Mouse (Mus musculus): ENCODE measurements around the gene Olfr750. TPM values are rescaled to one million over a fixed set of nuclear protein-coding genes. Genes with fewer than 3 reads are reported as not detected.
A peak's percentile ranks its signal among the peaks of the same experiment; 100 is the strongest.

Gene Olfr750
- total and polyA plus RNA-seq, 3 experiments: not detected

GRCm38 (mm10) chr14:51041769-51042168 is 32.5 kb downstream of the Olfr750 start, which contains the start of gene Rnase9:
TSS of gene Rnase9 (minus strand) at chr14:51041869.
- H3K27me3 ChIP-seq (replicated peaks): no peaks in the 10 kb centered on the region
- DNase-seq (ENCODE audit: extremely low read depth): no peak
- H3K9me3 ChIP-seq (replicated peaks; ENCODE audit: low read length): no peaks in the 10 kb centered on the region
- H3K79me2 ChIP-seq (replicated peaks; ENCODE audit: control insufficient read depth, extremely low read depth, insufficient read depth, poor library complexity, severe bottlenecking): no peaks in the 10 kb centered on the region
- no peak within 1 kb of the TSS for H3K4me3 ChIP-seq (replicated peaks in 1 of 3; ENCODE audit: low read depth in 2 of 3, low read length in 2 of 3, poor library complexity in 1 of 3)
- dilution Hi-C loops (cut with MboI; ENCODE audit: extremely low pct_ligation_motif_present, extremely low pct_unique_long_range_greater_than_20kb, low sequenced_read_pairs) (no loop called here), in situ Hi-C loops (cut with MboI; ENCODE audit: low pct_ligation_motif_present, low pct_unique_long_range_greater_than_20kb, low sequenced_read_pairs) (no loop called here)
- TF ChIP-seq KAT2A (IDR thresholded peaks at IDR 0.05; ENCODE audit: insufficient replicate concordance, low read length) (no peak), HCFC1 (IDR thresholded peaks at IDR 0.05; ENCODE audit: low read depth, low read length) (no peak), CTCF (conservative IDR thresholded peaks at IDR 0.05 in 1 of 2, IDR thresholded peaks at IDR 0.05 in 1 of 2; ENCODE audit: low read depth in 2 of 2, low read length in 2 of 2) (0 out of 4 replicates have a peak, but pooled peaks of 1 of the 2 experiments have one; percentile 6), MAFK (IDR thresholded peaks at IDR 0.05; ENCODE audit: insufficient replicate concordance, low read length) (no peak), USF2 (conservative IDR thresholded peaks at IDR 0.05; ENCODE audit: low read depth, low read length) (no peak)
- H3K4me2 ChIP-seq (ENCODE audit: insufficient read depth, low read depth, poor library complexity, severe bottlenecking): no peak within 1 kb of the TSS
- no peak within 1 kb of the TSS for H3K27ac ChIP-seq (ENCODE audit: insufficient read depth, low read depth)
- no peak within 1 kb of the TSS for H3K9ac ChIP-seq (ENCODE audit: insufficient read depth, low read depth)
- no peaks in the 10 kb centered on the region for H3K36me3 ChIP-seq (replicated peaks in 1 of 2; ENCODE audit: control insufficient read depth in 1 of 2, insufficient read depth in 1 of 2, low read length in 1 of 2)
- peaks cover 0 to 7% of the 10 kb centered on the region in 2 experiments; a peak in 2 of 4 replicates for H3K4me1 ChIP-seq (ENCODE audit: control insufficient read depth in 1 of 2, insufficient read depth in 2 of 2)

DNA sequence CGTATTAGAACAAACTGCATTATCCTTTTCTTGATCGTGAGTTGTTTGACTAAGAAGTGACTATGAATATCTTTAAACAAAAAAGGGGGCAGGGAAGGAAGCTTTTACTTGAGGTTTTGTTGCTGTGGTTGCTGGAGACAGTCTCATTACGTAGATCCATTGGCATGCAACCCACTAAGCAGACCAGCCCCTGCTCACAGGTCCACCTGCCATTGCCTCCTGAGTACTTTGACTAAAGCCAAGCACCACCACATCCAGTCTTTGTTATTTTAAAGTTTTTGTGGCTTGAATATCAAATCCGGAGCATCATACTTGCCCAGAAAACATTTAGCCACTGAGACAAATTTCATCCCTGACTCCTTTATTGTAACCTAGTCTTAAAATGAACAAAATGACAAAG is 38.0 kb downstream of the Olfr750 start:
- in situ Hi-C loops (cut with MboI; ENCODE audit: low pct_ligation_motif_present, low pct_unique_long_range_greater_than_20kb, low sequenced_read_pairs) (no loop called here), dilution Hi-C loops (cut with MboI; ENCODE audit: extremely low pct_ligation_motif_present, extremely low pct_unique_long_range_greater_than_20kb, low sequenced_read_pairs) (no loop called here)
- Histone ChIP-seq H3K4me1 (ENCODE audit: control insufficient read depth in 1 of 2, insufficient read depth in 2 of 2) (0 out of 4 replicates have a peak, but pooled peaks cover 0 to 2% of the 10 kb centered on the region in 2 experiments), H3K36me3 (replicated peaks in 1 of 2; ENCODE audit: control insufficient read depth in 1 of 2, insufficient read depth in 1 of 2, low read length in 1 of 2) (no peaks in the 10 kb centered on the region), H3K4me3 (replicated peaks in 1 of 3; ENCODE audit: low read depth in 2 of 3, low read length in 2 of 3, poor library complexity in 1 of 3) (no peak overlapping the region), H3K9me3 (replicated peaks; ENCODE audit: low read length) (no peaks in the 10 kb centered on the region), H3K27me3 (replicated peaks) (no peaks in the 10 kb centered on the region), H3K9ac (ENCODE audit: insufficient read depth, low read depth) (no peak overlapping the region), H3K79me2 (replicated peaks; ENCODE audit: control insufficient read depth, extremely low read depth, insufficient read depth, poor library complexity, severe bottlenecking) (no peaks in the 10 kb centered on the region), H3K27ac (ENCODE audit: insufficient read depth, low read depth) (no peak overlapping the region), H3K4me2 (ENCODE audit: insufficient read depth, low read depth, poor library complexity, severe bottlenecking) (no peak overlapping the region)
- TF ChIP-seq POLR2AphosphoS2 (IDR thresholded peaks at IDR 0.05; ENCODE audit: low read depth, low read length): no peak
- no peak for TF ChIP-seq USF1 (IDR thresholded peaks at IDR 0.05; ENCODE audit: low read depth, low read length)
- TF ChIP-seq MEF2A (IDR thresholded peaks at IDR 0.05; ENCODE audit: borderline replicate concordance, low read depth, low read length): no peak
- no peak for TF ChIP-seq MAFK (IDR thresholded peaks at IDR 0.05; ENCODE audit: insufficient replicate concordance, low read length)
- TF ChIP-seq SIN3A (IDR thresholded peaks at IDR 0.05; ENCODE audit: low read length): no peak
- TF ChIP-seq BHLHE40 (IDR thresholded peaks at IDR 0.05; ENCODE audit: low read depth, low read length): no peak
- no peak for TF ChIP-seq IRF4 (IDR thresholded peaks at IDR 0.05; ENCODE audit: low read depth, low read length)
- TF ChIP-seq E2F4 (IDR thresholded peaks at IDR 0.05; ENCODE audit: insufficient replicate concordance, low read depth, low read length): no peak
- TF ChIP-seq RAD21 (IDR thresholded peaks at IDR 0.05; ENCODE audit: low read depth, low read length): no peak
- TF ChIP-seq PAX5 (IDR thresholded peaks at IDR 0.05; ENCODE audit: low read length): no peak
- no peak for TF ChIP-seq NRF1 (IDR thresholded peaks at IDR 0.05; ENCODE audit: low read depth, low read length)
- no peak for TF ChIP-seq GABPA (IDR thresholded peaks at IDR 0.05; ENCODE audit: insufficient replicate concordance, low read depth, low read length)
- no peak for TF ChIP-seq USF2 (conservative IDR thresholded peaks at IDR 0.05; ENCODE audit: low read depth, low read length)
- DNase-seq (ENCODE audit: extremely low read depth): no peak
